In genomic region chr17:5091490-5091889, GRCm38 (mm10) we compare ENCODE assay signal across 10 mouse cellular contexts.
DNase-seq lines count a peak whose midpoint lies in the region; ATAC-seq lines count a peak whose summit lies in the region.
"Had no signal": no experiment of that assay in that cellular context is flagged by ENCODE, and none has a peak within 500 bp of the region (broad histone marks: within the 10 kb centered on the region; RNA-seq: fewer than 3 reads in every experiment).

No protein-coding gene starts in this region.

- no peak overlapping the region for H3K4me2 ChIP-seq in forebrain, embryonic 13.5 days
- H3K4me2 ChIP-seq in lung, embryonic 16.5 days (ENCODE audit: low read depth, low read length): no peak overlapping the region
- H3K4me2 ChIP-seq: heart, embryonic 15.5 days had no signal

- H3K9me3 ChIP-seq in forebrain, embryonic 10.5 days: no peaks in the 10 kb centered on the region
- no peaks in the 10 kb centered on the region for H3K9me3 ChIP-seq in forebrain, embryonic 13.5 days (replicated peaks)
- H3K9me3 ChIP-seq in lung, embryonic 16.5 days (ENCODE audit: control insufficient read depth, low read length): no peaks in the 10 kb centered on the region
- H3K9me3 ChIP-seq: heart, embryonic 15.5 days had no signal

- DNase-seq in forebrain, embryonic 10.5 days (ENCODE audit: extremely low spot score, low spot score): no peak
- DNase-seq in lung, postnatal 25 days (ENCODE audit: low spot score): no peak
- DNase-seq in adrenal gland, adult 8-10 months: no peak
- DNase-seq: right cerebral cortex, postnatal 14 days had no signal

- 91% methylated on average over 16 of the region's 16 CpGs for WGBS in forebrain, embryonic 10.5 days
- WGBS in forebrain, embryonic 13.5 days: 90% methylated on average over 16 of the region's 16 CpGs
- 66% methylated on average over 16 of the region's 16 CpGs for WGBS in lung, embryonic 16.5 days

- 0 out of 2 replicates have a peak overlapping the region, but pooled peaks have one; percentile 40 for H3K27ac ChIP-seq in forebrain, embryonic 10.5 days
- H3K27ac ChIP-seq in forebrain, embryonic 13.5 days: no peak overlapping the region
- H3K27ac ChIP-seq in lung, embryonic 16.5 days (ENCODE audit: low read length): no peak overlapping the region
- H3K27ac ChIP-seq: heart, embryonic 15.5 days had no signal

- H3K27me3 ChIP-seq in forebrain, embryonic 10.5 days (ENCODE audit: poor library complexity, severe bottlenecking): no peaks in the 10 kb centered on the region
- no peaks in the 10 kb centered on the region for H3K27me3 ChIP-seq in forebrain, embryonic 13.5 days
- H3K27me3 ChIP-seq in lung, embryonic 16.5 days (ENCODE audit: control insufficient read depth, insufficient read depth, low read depth, low read length): no peaks in the 10 kb centered on the region
- H3K27me3 ChIP-seq: heart, embryonic 15.5 days had no signal

- H3K36me3 ChIP-seq in forebrain, embryonic 10.5 days (replicated peaks): peaks cover 15% of the 10 kb centered on the region
- no peaks in the 10 kb centered on the region for H3K36me3 ChIP-seq in forebrain, embryonic 13.5 days (ENCODE audit: poor library complexity, severe bottlenecking)
- H3K36me3 ChIP-seq in lung, embryonic 16.5 days (ENCODE audit: control insufficient read depth, insufficient read depth, low read length): no peaks in the 10 kb centered on the region
- H3K36me3 ChIP-seq: heart, embryonic 15.5 days had no signal

- peaks cover 64% of the 10 kb centered on the region for H3K4me1 ChIP-seq in forebrain, embryonic 10.5 days
- peaks cover 41% of the 10 kb centered on the region for H3K4me1 ChIP-seq in forebrain, embryonic 13.5 days
- H3K4me1 ChIP-seq in lung, embryonic 16.5 days (replicated peaks; ENCODE audit: control insufficient read depth, insufficient read depth, low read length): peaks cover 17% of the 10 kb centered on the region; the same call in 1 of the 2 replicates

- ATAC-seq in forebrain, embryonic 13.5 days: no peak
- peak; percentile 29; the same call in 1 of the 2 replicates for ATAC-seq in lung, embryonic 16.5 days (ENCODE audit: low read depth)
- ATAC-seq in common myeloid progenitor, adult 5-6 weeks (replicated peaks; ENCODE audit: low read depth, poor library complexity, severe bottlenecking): peak; percentile 33
- peak; percentile 47 for ATAC-seq in megakaryocyte progenitor cell, adult 5-6 weeks (replicated peaks; ENCODE audit: poor library complexity)
- no peak for ATAC-seq in cerebellum, adult (ENCODE audit: insufficient number of reproducible peaks, low FRiP score, low TSS enrichment)

- no peak overlapping the region for H3K9ac ChIP-seq in forebrain, embryonic 13.5 days
- H3K9ac ChIP-seq in lung, embryonic 16.5 days (ENCODE audit: low read length): no peak overlapping the region
- H3K9ac ChIP-seq: heart, embryonic 15.5 days had no signal

- no peak overlapping the region for H3K4me3 ChIP-seq in forebrain, embryonic 10.5 days
- H3K4me3 ChIP-seq in forebrain, embryonic 13.5 days: no peak overlapping the region
- H3K4me3 ChIP-seq in lung, embryonic 16.5 days (ENCODE audit: low read length): no peak overlapping the region
- H3K4me3 ChIP-seq: heart, embryonic 15.5 days had no signal

Comparison
In these comparisons a context has a peak if more than half of its experiments do, and no peak if none do; other contexts are left out.
1. ATAC-seq: peak in lung, embryonic 16.5 days (single experiment), common myeloid progenitor, adult 5-6 weeks (single experiment) and megakaryocyte progenitor cell, adult 5-6 weeks (single experiment); none in forebrain, embryonic 13.5 days (single experiment) and cerebellum, adult (single experiment).